Mouse (Mus musculus) c-Kit-negative CD71-positive TER-119-positive erythroid progenitor cells, embryonic 14.5 days (primary cell): ENCODE data around the gene Nfia.

Experiments
- DNase-seq: peaks from one replicate; pipeline ENCODE4 v3.0.0-alpha.2; 2013; ENCODE audit warnings: low read depth, low spot score

Nfia gene

GRCm38 (mm10) chr4:97839406-97840101, 67.0 kb downstream of the Nfia start:
- no peak for DNase-seq

GRCm38 (mm10) chr4:97840227-97841062, 67.9 kb downstream of the Nfia start:
- DNase-seq: no peak

DNA sequence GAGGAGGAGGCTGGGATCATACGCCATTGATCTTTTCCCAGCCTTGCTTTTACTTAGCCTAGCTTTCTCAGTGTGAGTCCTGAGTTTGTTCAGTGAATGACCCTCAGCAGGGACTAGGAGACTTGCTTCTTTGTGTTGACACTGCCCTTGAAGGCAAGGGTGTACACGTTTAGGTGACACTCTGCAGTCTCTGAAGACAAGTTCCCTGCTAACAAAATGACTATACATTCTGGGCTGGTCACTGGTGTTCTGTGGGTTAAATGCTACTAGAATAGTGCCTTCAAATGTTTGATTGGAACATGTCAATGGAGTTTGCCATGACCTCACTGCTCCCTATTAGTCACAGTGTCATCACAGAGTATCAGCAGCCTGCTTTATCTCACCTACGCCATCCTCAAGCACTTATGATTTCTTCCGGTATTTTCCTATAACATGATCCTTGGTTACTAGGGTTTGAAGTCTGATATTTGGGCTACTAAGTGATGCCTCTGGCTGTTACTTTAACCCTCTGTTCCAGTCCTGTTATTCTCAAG, 68.6 kb downstream of the Nfia start:
- no peak for DNase-seq

DNA sequence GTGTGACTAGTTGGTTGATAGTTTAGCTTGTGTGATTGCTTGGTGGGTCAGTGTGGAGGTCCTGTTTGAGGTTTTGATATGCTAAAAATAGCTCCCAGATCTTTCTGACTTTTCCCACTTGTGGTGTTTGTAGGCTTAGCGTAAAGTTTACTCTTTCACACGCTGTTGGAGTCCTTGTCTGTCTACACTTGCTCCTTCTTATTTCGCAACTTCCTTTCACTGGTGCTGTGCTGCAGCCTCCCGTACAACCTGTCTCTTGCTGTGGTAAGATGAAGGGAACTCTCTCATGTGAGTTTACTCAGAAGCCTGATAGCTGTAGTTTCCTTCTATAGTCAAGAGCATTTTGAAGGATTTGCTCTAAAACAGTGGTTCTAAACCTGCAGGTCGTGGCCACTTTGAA, 69.2 kb downstream of the Nfia start:
- DNase-seq: no peak

- DNase-seq: no peak
These were observed 71.6 kb downstream of the Nfia start for GRCm38 (mm10) chr4:97843981-97844690.

DNA sequence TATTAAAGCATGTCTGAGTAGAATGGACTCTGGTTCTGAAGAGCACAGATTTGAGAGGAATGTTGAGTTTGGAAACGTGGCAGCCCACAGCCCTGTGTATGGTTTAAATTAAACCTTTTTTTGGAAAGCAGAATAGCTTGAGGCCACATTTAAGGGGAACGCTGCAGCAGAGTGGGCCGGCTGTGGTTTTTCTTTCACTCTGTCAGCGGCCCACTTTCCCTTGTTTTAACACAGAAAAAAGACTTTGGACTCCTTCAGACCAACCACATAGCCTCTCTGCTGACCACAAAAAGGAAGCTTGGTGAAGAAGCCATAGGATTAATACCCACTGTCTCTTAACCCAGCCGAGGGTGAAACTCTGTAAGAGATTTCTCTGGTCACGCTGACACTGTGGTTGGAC, 72.4 kb downstream of the Nfia start:
- DNase-seq: no peak

DNA sequence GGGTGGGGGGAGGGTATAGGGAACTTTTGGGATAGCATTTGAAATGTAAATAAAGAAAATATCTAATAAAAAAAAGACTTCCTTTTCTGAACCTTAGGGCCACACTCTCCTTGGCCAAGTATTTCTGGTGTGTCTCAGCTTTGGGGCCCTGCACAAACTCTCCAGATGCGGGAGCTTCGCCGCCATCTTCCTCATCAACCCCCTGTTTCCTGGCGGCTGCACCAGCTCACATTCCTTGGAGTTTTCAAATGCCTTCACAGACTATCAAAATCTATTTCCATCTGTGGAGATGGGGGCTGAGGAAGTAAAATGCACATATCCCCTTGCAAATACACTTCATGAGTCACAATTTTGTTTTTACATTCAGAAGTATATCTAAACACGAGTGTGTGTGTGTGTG, 75.1 kb downstream of the Nfia start:
- no peak for DNase-seq

DNA sequence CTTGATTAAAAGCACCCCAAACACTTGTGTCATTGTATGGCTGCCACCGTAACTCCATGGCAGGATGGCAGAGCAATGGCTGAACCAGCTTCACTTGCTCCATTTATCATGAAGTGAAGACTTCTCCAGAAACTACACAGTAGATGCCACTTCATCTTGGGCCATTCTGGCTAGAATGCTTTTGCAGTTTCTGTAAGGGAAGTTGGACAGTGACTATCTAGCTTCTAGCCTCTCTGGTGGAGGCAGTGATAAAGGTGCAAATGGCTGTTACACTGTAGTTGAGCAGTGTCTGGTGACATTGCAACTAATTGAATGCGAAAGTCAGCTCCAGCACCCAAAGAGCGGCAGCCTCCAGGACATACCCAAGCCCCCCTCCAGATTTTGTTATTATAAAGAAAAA, 78.5 kb downstream of the Nfia start:
- DNase-seq: no peak

DNA sequence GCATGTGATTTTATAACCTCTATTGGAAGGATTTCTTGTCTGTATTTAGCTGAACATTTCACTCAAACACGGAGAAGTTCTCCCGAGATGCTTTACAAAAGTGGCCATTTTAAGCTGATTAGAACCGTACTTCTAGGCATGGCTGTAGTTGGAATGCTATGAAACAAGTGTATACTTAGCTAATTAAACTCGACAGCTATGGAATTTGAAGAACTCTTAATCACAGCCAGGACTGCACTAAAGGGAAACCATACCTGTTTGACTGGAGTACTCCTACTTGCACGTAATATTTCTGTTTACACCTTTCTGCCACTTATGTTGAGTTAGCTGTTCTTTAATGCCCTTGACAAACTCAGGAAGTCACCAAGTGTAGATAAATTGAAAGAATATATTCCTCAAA, 79.2 kb downstream of the Nfia start:
- no peak for DNase-seq

- no peak for DNase-seq
These were observed 80.1 kb downstream of the Nfia start for GRCm38 (mm10) chr4:97852626-97853025.

DNA sequence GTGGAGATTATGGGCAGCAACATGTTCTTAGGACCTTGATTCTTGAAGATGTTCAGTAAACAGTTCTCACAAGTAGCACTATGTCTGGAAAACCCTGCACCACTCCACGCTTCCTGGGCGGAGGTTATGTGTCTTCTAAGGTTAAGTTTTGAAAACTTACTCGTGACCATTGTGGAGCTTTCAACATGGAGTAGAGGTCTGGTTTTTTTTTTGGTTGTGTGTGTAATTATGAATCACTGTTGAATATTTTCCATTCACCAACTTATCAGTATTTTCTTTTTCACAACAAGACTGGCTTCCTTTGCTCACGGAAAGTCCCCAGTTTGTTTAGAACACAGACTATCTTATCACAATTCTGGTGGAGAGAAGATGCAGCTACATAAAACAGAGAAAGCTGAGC, 82.2 kb downstream of the Nfia start:
- DNase-seq: no peak

GRCm38 (mm10) chr4:97855712-97856420, 83.3 kb downstream of the Nfia start:
- no peak for DNase-seq

DNA sequence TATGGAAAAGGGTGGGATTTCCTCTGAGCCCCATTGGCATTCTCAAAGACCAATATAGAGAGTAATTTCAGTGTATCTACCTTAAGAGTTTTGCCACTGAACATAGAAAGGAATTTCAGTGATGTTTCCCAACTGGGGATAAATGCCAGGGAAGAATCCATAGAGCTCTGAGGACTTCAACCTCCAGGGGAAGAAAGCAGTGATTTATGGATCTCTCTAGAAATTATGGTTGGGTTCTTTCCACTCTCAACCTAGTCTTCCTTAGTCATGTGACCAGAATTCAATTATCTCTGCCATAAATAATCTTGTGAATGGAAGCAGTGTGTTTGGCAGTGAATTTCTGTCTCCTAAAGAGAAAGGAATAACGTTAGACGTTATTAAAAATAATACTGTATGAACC, 85.0 kb downstream of the Nfia start:
- no peak for DNase-seq

DNA sequence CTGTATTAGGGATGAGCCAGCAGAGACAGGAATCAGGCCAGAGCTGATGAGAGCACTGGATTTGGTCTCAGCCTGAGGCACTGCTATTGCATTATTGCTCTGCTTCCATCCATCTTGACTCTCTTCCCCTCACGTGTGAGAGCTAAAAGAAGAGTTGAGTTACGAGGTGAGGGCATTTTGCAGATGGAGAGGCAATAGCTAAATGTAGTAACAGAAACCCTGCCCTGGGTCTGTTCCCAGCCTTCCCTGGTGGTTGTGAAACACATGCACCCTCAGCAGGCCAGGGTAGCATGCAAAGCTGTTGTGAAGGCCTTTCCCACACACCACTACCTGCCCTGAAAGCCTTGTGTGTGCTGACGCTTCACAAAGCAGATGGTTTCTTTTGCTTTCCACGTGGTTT, 86.9 kb downstream of the Nfia start:
- DNase-seq: no peak

DNA sequence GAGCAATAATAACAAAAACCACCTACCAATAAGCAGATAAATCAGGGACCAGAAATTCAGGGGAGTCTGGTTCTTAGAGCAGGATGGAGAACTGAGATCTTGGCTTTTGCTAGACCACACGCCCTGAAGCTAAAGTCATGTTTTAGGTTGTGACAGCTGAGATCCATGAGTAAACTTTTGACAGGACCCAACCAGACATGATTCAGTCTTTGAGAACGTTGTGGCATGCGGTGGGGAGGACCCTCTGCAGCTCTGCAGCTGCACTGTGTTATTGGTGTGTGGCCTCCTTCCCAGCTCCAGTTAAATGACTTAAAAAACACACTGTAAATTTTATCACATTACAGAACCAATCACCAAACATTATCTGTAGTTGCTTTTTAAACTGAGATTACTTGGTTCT, 87.8 kb downstream of the Nfia start:
- DNase-seq: no peak

DNA sequence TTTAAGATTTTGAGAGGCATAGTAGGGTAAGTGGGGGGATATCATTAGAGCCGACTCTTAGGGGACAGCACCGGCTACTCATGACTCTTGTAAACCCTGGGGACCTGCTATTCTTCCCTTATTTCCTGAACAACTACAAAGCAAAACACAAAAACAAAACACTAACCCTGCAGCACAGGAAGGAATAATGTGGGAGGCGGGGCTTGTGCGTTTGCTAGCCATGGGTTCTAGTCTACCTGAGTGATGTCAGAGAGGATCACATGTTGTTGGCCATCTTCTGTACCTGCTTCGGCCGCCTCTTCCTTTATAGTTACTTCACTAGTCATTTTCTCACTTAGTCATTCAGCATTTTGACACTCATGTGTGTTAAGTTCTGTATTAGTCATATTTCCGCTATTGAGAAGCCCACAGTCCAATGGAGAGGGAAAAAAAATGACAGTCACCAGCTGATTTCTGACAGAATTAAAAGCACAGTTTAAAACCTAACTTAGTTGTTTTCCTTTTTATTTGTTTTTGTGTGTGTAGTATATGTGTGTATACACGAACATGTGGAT, 88.3 kb downstream of the Nfia start:
- DNase-seq: no peak

DNA sequence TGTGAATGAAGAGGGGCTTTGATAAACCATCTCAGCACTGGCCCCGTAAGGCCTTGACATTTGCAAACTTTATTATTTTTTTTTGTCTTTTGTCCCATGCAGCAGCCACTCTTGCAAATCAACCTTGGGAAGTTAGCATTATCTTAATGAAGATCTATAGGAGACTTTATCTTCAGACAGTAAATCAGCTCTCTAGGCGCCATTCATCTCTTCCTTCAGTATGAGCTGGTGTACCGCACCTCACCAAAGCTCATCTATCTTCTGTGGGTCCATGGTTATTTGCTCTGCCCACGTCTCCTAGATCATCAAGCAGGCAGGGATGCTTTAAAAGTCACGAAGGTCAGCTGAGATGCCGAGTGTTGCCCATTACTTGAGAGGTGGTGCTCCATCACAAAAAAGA, 89.8 kb downstream of the Nfia start:
- no peak for DNase-seq

GRCm38 (mm10) chr4:97864276-97864675, 91.7 kb downstream of the Nfia start:
- DNase-seq: no peak

GRCm38 (mm10) chr4:97865410-97865953, 92.9 kb downstream of the Nfia start:
- no peak for DNase-seq

DNA sequence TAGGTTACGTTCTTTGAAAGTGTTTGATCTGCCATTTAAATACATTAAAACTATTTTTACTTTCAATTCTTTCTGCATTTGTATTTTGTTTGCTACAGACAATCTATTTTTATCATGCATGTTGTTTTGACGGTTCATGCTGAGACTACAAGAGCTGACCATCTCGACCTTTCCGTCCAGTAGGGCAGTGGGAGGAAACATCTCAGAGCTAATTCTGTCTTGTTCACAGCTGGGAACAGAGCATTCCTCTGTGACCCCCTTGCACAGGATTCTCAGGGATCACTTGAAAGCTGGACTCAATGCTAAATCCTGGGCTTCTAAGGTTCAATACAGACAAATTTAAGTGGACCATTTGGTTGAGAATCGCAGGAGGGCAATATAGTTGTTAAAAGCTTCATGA, 93.9 kb downstream of the Nfia start:
- no peak for DNase-seq

- no peak for DNase-seq
These were observed 95.9 kb downstream of the Nfia start for GRCm38 (mm10) chr4:97868307-97868937.
